Mouse (Mus musculus) megakaryocyte-erythroid progenitor cell, adult 5-6 weeks (primary cell): ENCODE data around the gene Rnpep. TPM values are rescaled to one million over a fixed set of nuclear protein-coding genes. Genes with fewer than 3 reads are reported as not detected.

Experiments used
- ATAC-seq: replicated peaks from 2 replicates; pipeline ENCODE4 v1.8.0; 2016; ENCODE audit warnings: mild to moderate bottlenecking, inconsistent platforms; ENCODE audit not compliant: severe bottlenecking, poor library complexity, low FRiP score, low TSS enrichment
- total RNA-seq, 2 experiments: library from RNA; stranded (forward) in 1 of 2; stranded (reverse) in 1 of 2; fragments of 200-1000, 215-1000 nt in 1 of 2; fragments of >200 nt in 1 of 2; fragmentation: Nextera tagmentation in 1 of 2; gene quantifications; 2 replicates each; pipeline ENCODE4 v1.2.3; 2014 to 2017

The Rnpep gene
- total RNA-seq (2014; fragmentation: Nextera tagmentation) = 29.7 and 53.8 TPM in 2 replicates
- total RNA-seq (2017) = 19.1 and 22.6 TPM in 2 replicates

- ATAC-seq = peak; percentile 81
Measured at GRCm38 (mm10) chr1:135283826-135284291, at the start of gene Rnpep. Gene Rnpep, minus strand, starts transcription at chr1:135284084.

GRCm38 (mm10) chr1:135330578-135330977 is 46.7 kb upstream of the Rnpep start:
- no peak for ATAC-seq

GRCm38 (mm10) chr1:135328368-135328767 is 44.5 kb upstream of the Rnpep start:
- no peak for ATAC-seq

- ATAC-seq = no peak
Measured at GRCm38 (mm10) chr1:135325934-135326333, 42.0 kb upstream of the Rnpep start.

- no peak for ATAC-seq
Measured at GRCm38 (mm10) chr1:135324571-135324970, 40.7 kb upstream of the Rnpep start, which contains the start of gene Lmod1. Gene Lmod1, plus strand, starts transcription at chr1:135324807.

GRCm38 (mm10) chr1:135323367-135323901 is 39.5 kb upstream of the Rnpep start:
- ATAC-seq = no peak

GRCm38 (mm10) chr1:135313284-135314031 is 29.6 kb upstream of the Rnpep start, which contains the start of gene Timm17a:
Gene Timm17a, minus strand, starts transcription at chr1:135313778.
- peak; percentile 100 for ATAC-seq

- ATAC-seq = no peak
Measured at GRCm38 (mm10) chr1:135312201-135312600, 28.3 kb upstream of the Rnpep start.

- ATAC-seq = no peak
Measured at GRCm38 (mm10) chr1:135311356-135311755, 27.5 kb upstream of the Rnpep start.

- no peak for ATAC-seq
Measured at GRCm38 (mm10) chr1:135290908-135291307, 7.0 kb upstream of the Rnpep start.

- no peak for ATAC-seq
Measured at GRCm38 (mm10) chr1:135286311-135286710, 2.4 kb upstream of the Rnpep start.

GRCm38 (mm10) chr1:135283287-135283825 is 528 bp downstream of the Rnpep start:
- ATAC-seq = 0 out of 2 replicates have a peak, but pooled peaks have one; percentile 21

GRCm38 (mm10) chr1:135282536-135283286 is 1.2 kb downstream of the Rnpep start:
- ATAC-seq = no peak

GRCm38 (mm10) chr1:135281841-135282240 is 2.0 kb downstream of the Rnpep start:
- ATAC-seq = no peak

- ATAC-seq = peak; percentile 58
Measured at GRCm38 (mm10) chr1:135280646-135281045, 3.2 kb downstream of the Rnpep start.

GRCm38 (mm10) chr1:135271371-135271770 is 12.5 kb downstream of the Rnpep start:
- no peak for ATAC-seq

- peak; percentile 80 for ATAC-seq
Measured at GRCm38 (mm10) chr1:135267663-135268446, 16.0 kb downstream of the Rnpep start.

GRCm38 (mm10) chr1:135265834-135266233 is 18.1 kb downstream of the Rnpep start:
- no peak for ATAC-seq

GRCm38 (mm10) chr1:135263316-135263715 is 20.6 kb downstream of the Rnpep start:
- no peak for ATAC-seq
